Comparison of ENCODE assay signal across 15 mouse cellular contexts in the genomic region with DNA sequence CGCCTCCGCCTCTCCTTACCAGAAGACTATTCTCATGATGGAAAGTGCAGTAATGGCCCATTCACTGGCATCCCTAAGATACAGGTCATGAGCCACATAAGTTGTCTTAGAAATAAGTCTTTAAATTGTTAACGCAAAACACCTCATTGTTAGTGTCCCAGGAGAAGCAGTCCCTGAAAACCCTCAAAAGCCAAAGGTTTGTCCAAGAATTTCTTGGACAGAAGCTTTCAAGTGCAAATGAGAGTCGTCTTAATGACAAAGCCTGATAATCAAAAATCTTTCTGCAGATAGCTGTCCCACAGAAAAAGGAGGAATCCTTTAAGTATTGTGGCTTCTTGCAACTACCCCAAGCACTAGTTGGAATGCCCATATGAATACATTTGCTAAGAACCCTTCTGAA.
"Had no signal": no experiment of that assay in that cellular context is flagged by ENCODE, and none has a peak within 500 bp of the region (broad histone marks: within the 10 kb centered on the region; RNA-seq: fewer than 3 reads in every experiment).

No protein-coding gene starts in this region.

- H3K4me3 ChIP-seq: left cerebral cortex, adult 2 months; liver, embryonic 13.5 days; midbrain, embryonic 12.5 days; midbrain, embryonic 15.5 days; neural tube, embryonic 12.5 days; neural tube, embryonic 15.5 days; stomach, embryonic 15.5 days had no signal

- H3K4me1 ChIP-seq: liver, embryonic 13.5 days; neural tube, embryonic 12.5 days; stomach, embryonic 15.5 days had no signal

- H3K9me3 ChIP-seq: liver, embryonic 13.5 days; midbrain, embryonic 12.5 days; midbrain, embryonic 15.5 days; neural tube, embryonic 12.5 days; neural tube, embryonic 15.5 days; stomach, embryonic 15.5 days had no signal

- H3K9ac ChIP-seq: liver, embryonic 13.5 days; midbrain, embryonic 12.5 days; midbrain, embryonic 15.5 days; neural tube, embryonic 12.5 days; neural tube, embryonic 15.5 days; stomach, embryonic 15.5 days had no signal

- DNase-seq: layer of hippocampus, postnatal 36 days; liver, embryonic 13.5 days; lung, adult 2 months; lung, postnatal 14 days; lung, postnatal 4 days; right cerebral cortex, postnatal 25 days; spleen, adult 18-20 months; thymus, postnatal 25 days had no signal

- H3K27me3 ChIP-seq: liver, embryonic 13.5 days; midbrain, embryonic 12.5 days; midbrain, embryonic 15.5 days; neural tube, embryonic 12.5 days; neural tube, embryonic 15.5 days; stomach, embryonic 15.5 days had no signal

- H3K4me2 ChIP-seq: liver, embryonic 13.5 days; midbrain, embryonic 12.5 days; midbrain, embryonic 15.5 days; neural tube, embryonic 12.5 days; neural tube, embryonic 15.5 days; stomach, embryonic 15.5 days had no signal

- ATAC-seq: midbrain, embryonic 15.5 days had no signal

- H3K36me3 ChIP-seq: liver, embryonic 13.5 days; midbrain, embryonic 15.5 days; neural tube, embryonic 12.5 days; neural tube, embryonic 15.5 days; stomach, embryonic 15.5 days had no signal

- H3K27ac ChIP-seq: kidney, postnatal 0 days; left cerebral cortex, adult 2 months; liver, embryonic 13.5 days; midbrain, embryonic 12.5 days; midbrain, embryonic 15.5 days; neural tube, embryonic 12.5 days; neural tube, embryonic 15.5 days; stomach, embryonic 15.5 days had no signal
